Mouse (Mus musculus) kidney, embryonic 15.5 days (tissue): ENCODE results near the gene Nfia. TPM values are rescaled to one million over a fixed set of nuclear protein-coding genes. Genes with fewer than 3 reads are reported as not detected.

Experiments
- ATAC-seq: fragments of 200-750 bp; cut with Nextera tagmentation; replicated peaks from 2 replicates; pipeline ENCODE4 v1.8.0; 2017; ENCODE audit warnings: moderate TSS enrichment; ENCODE audit not compliant: low FRiP score
- H3K27ac ChIP-seq: fragments of 300-500 bp; sonication (generic); 2 replicates; pipeline ENCODE4 v1.5.1; 2015; ENCODE audit warnings: mild to moderate bottlenecking, inconsistent platforms
- H3K27me3 ChIP-seq: fragments of 300-500 bp; sonication (generic); 2 replicates; pipeline ENCODE4 v1.6.1; 2015; ENCODE audit warnings: inconsistent platforms
- H3K36me3 ChIP-seq: fragments of 300-500 bp; sonication (generic); 2 replicates; pipeline ENCODE4 v1.6.1; 2015; ENCODE audit warnings: inconsistent platforms
- H3K4me1 ChIP-seq: fragments of 300-500 bp; sonication (generic); 2 replicates; pipeline ENCODE4 v1.6.1; 2015; ENCODE audit warnings: inconsistent platforms
- H3K4me2 ChIP-seq: fragments of 300-500 bp; sonication (generic); 2 replicates; pipeline ENCODE4 v1.6.1; 2015; ENCODE audit warnings: moderate library complexity, mild to moderate bottlenecking, inconsistent platforms
- H3K4me3 ChIP-seq: fragments of 300-500 bp; sonication (generic); replicated peaks from 2 replicates; pipeline ENCODE4 v1.5.1; 2015; ENCODE audit warnings: mild to moderate bottlenecking, inconsistent platforms
- H3K9ac ChIP-seq: fragments of 300-500 bp; sonication (generic); 2 replicates; pipeline ENCODE4 v1.6.1; 2015; ENCODE audit warnings: mild to moderate bottlenecking, inconsistent platforms
- H3K9me3 ChIP-seq: fragments of 300-500 bp; sonication (generic); replicated peaks from 2 replicates; pipeline ENCODE4 v1.6.1; 2016; ENCODE audit warnings: inconsistent platforms
- WGBS: fragments of 180-500 bp; shearing (Covaris S2); methylation state at CpG from one replicate; pipeline ENCODE4 v1.1.7; 2015; ENCODE audit warnings: mixed read lengths; 5-methylcytosine and 5-hydroxymethylcytosine counted together
- polyA plus RNA-seq: library from polyadenylated mRNA; unstranded; fragments of >200 nt; fragmentation: Nextera tagmentation; extraction: Ambion mirVana; gene quantifications from 2 replicates; pipeline ENCODE4 v1.2.1, GENCODE M21; 2015

Gene Nfia
- polyA plus RNA-seq, 1 experiment from 2014 or later: 29.3 TPM

GRCm38 (mm10) chr4:97850991-97851390 is 78.5 kb downstream of the Nfia start:
- Histone ChIP-seq H3K36me3 (no peaks in the 10 kb centered on the region), H3K9ac (no peak overlapping the region), H3K4me1 (no peaks in the 10 kb centered on the region), H3K27me3 (peaks cover 7% of the 10 kb centered on the region; the same call in 1 of the 2 replicates), H3K27ac (no peak overlapping the region), H3K4me3 (no peak overlapping the region), H3K9me3 (no peaks in the 10 kb centered on the region), H3K4me2 (no peak overlapping the region)
- whole genome bisulfite sequencing: 91% methylated on average over 3 of the region's 3 CpGs
- ATAC-seq: no peak

DNA sequence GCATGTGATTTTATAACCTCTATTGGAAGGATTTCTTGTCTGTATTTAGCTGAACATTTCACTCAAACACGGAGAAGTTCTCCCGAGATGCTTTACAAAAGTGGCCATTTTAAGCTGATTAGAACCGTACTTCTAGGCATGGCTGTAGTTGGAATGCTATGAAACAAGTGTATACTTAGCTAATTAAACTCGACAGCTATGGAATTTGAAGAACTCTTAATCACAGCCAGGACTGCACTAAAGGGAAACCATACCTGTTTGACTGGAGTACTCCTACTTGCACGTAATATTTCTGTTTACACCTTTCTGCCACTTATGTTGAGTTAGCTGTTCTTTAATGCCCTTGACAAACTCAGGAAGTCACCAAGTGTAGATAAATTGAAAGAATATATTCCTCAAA is 79.2 kb downstream of the Nfia start:
- no peak for ATAC-seq
- H3K4me2 ChIP-seq: no peak overlapping the region
- H3K27ac ChIP-seq: no peak overlapping the region
- no peaks in the 10 kb centered on the region for H3K36me3 ChIP-seq
- no peak overlapping the region for H3K9ac ChIP-seq
- 73% methylated on average over 5 of the region's 5 CpGs for WGBS
- H3K27me3 ChIP-seq: peaks cover 3% of the 10 kb centered on the region; the same call in 1 of the 2 replicates
- H3K4me1 ChIP-seq: no peaks in the 10 kb centered on the region
- no peak overlapping the region for H3K4me3 ChIP-seq
- no peaks in the 10 kb centered on the region for H3K9me3 ChIP-seq

DNA sequence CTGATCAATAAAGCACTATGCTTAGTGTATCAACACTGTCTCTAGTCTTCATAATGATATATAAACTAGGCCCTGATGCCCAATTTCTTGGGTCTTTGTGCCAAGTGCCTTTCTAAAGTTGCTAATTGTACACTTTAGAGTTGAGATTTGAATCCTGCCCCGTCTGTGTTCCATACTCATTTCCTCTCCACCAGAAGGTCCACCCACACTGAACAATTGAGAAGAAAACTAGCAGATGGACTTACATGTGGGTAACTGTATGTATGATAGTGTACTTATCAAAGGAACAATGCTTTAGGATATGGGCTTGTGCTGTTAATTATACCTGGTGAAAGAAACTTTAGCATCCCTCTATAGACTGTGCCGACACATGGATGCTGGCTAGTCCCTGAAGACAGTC is 80.1 kb downstream of the Nfia start:
- ATAC-seq: no peak
- Histone ChIP-seq H3K9me3 (no peaks in the 10 kb centered on the region), H3K4me3 (no peak overlapping the region), H3K36me3 (no peaks in the 10 kb centered on the region), H3K9ac (no peak overlapping the region), H3K4me1 (0 out of 2 replicates have a peak, but pooled peaks cover 2% of the 10 kb centered on the region), H3K27ac (no peak overlapping the region), H3K4me2 (no peak overlapping the region), H3K27me3 (no peaks in the 10 kb centered on the region)
- 88% methylated on average over 2 of the region's 2 CpGs for WGBS

GRCm38 (mm10) chr4:97854779-97855178 is 82.2 kb downstream of the Nfia start:
- H3K36me3 ChIP-seq: no peaks in the 10 kb centered on the region

GRCm38 (mm10) chr4:97855712-97856420 is 83.3 kb downstream of the Nfia start:
- Histone ChIP-seq H3K27me3 (no peaks in the 10 kb centered on the region), H3K9me3 (no peaks in the 10 kb centered on the region), H3K36me3 (no peaks in the 10 kb centered on the region), H3K27ac (no peak overlapping the region), H3K4me1 (peaks cover 12% of the 10 kb centered on the region; the same call in 1 of the 2 replicates), H3K4me2 (no peak overlapping the region), H3K9ac (no peak overlapping the region), H3K4me3 (no peak overlapping the region)
- WGBS: 94% methylated on average over 8 of the region's 8 CpGs
- ATAC-seq: no peak

More at GRCm38 (mm10) chr4:97854779-97855178, 82.2 kb downstream of the Nfia start:
- H3K4me2 ChIP-seq: no peak overlapping the region
- 0 out of 2 replicates have a peak, but pooled peaks cover 9% of the 10 kb centered on the region for H3K4me1 ChIP-seq
- no peaks in the 10 kb centered on the region for H3K27me3 ChIP-seq
- no peak for ATAC-seq
- no peak overlapping the region for H3K4me3 ChIP-seq
- no peak overlapping the region for H3K9ac ChIP-seq
- no peak overlapping the region for H3K27ac ChIP-seq
- 79% methylated on average over 4 of the region's 4 CpGs for WGBS
- no peaks in the 10 kb centered on the region for H3K9me3 ChIP-seq

GRCm38 (mm10) chr4:97857549-97857948 is 85.0 kb downstream of the Nfia start:
- WGBS: 50% methylated on average over 2 of the region's 2 CpGs
- Histone ChIP-seq H3K36me3 (no peaks in the 10 kb centered on the region), H3K27me3 (no peaks in the 10 kb centered on the region), H3K4me1 (peaks cover 14% of the 10 kb centered on the region; the same call in 1 of the 2 replicates), H3K4me2 (no peak overlapping the region), H3K9me3 (no peaks in the 10 kb centered on the region), H3K9ac (no peak overlapping the region), H3K4me3 (no peak overlapping the region), H3K27ac (no peak overlapping the region)
- no peak for ATAC-seq

- no peaks in the 10 kb centered on the region for H3K27me3 ChIP-seq
- H3K4me2 ChIP-seq: no peak overlapping the region
- no peak for ATAC-seq
- WGBS: 72% methylated on average over 4 of the region's 4 CpGs
- no peak overlapping the region for H3K27ac ChIP-seq
- peaks cover 14% of the 10 kb centered on the region; the same call in 1 of the 2 replicates for H3K4me1 ChIP-seq
- H3K36me3 ChIP-seq: no peaks in the 10 kb centered on the region
- no peaks in the 10 kb centered on the region for H3K9me3 ChIP-seq
- no peak overlapping the region for H3K4me3 ChIP-seq
- no peak overlapping the region for H3K9ac ChIP-seq
Measured at GRCm38 (mm10) chr4:97859431-97859830, 86.9 kb downstream of the Nfia start.

DNA sequence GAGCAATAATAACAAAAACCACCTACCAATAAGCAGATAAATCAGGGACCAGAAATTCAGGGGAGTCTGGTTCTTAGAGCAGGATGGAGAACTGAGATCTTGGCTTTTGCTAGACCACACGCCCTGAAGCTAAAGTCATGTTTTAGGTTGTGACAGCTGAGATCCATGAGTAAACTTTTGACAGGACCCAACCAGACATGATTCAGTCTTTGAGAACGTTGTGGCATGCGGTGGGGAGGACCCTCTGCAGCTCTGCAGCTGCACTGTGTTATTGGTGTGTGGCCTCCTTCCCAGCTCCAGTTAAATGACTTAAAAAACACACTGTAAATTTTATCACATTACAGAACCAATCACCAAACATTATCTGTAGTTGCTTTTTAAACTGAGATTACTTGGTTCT is 87.8 kb downstream of the Nfia start:
- H3K4me2 ChIP-seq: no peak overlapping the region
- no peaks in the 10 kb centered on the region for H3K27me3 ChIP-seq
- 0 out of 2 replicates have a peak, but pooled peaks have one; percentile 36 for ATAC-seq
- H3K27ac ChIP-seq: no peak overlapping the region
- peaks cover 14% of the 10 kb centered on the region; the same call in 1 of the 2 replicates for H3K4me1 ChIP-seq
- 35% methylated on average over 3 of the region's 3 CpGs for WGBS
- no peaks in the 10 kb centered on the region for H3K36me3 ChIP-seq
- H3K9ac ChIP-seq: no peak overlapping the region
- no peaks in the 10 kb centered on the region for H3K9me3 ChIP-seq
- H3K4me3 ChIP-seq: no peak overlapping the region

- no peaks in the 10 kb centered on the region for H3K27me3 ChIP-seq
- H3K9ac ChIP-seq: no peak overlapping the region
- H3K4me1 ChIP-seq: peaks cover 14% of the 10 kb centered on the region; the same call in 1 of the 2 replicates
- no peak overlapping the region for H3K4me2 ChIP-seq
- no peaks in the 10 kb centered on the region for H3K9me3 ChIP-seq
- no peak overlapping the region for H3K4me3 ChIP-seq
- no peak for ATAC-seq
- WGBS: 81% methylated on average over 8 of the region's 8 CpGs
- no peaks in the 10 kb centered on the region for H3K36me3 ChIP-seq
- peak overlapping the region; percentile 29; the same call in 1 of the 2 replicates for H3K27ac ChIP-seq
Measured at GRCm38 (mm10) chr4:97860791-97861344, 88.3 kb downstream of the Nfia start.

GRCm38 (mm10) chr4:97862379-97862778 is 89.8 kb downstream of the Nfia start:
- no peak overlapping the region for H3K4me3 ChIP-seq
- H3K36me3 ChIP-seq: no peaks in the 10 kb centered on the region
- peaks cover 12% of the 10 kb centered on the region; the same call in 1 of the 2 replicates for H3K4me1 ChIP-seq
- 73% methylated on average over 6 of the region's 6 CpGs for WGBS
- H3K9ac ChIP-seq: no peak overlapping the region
- no peak overlapping the region for H3K4me2 ChIP-seq
- H3K27me3 ChIP-seq: no peaks in the 10 kb centered on the region
- H3K9me3 ChIP-seq: no peaks in the 10 kb centered on the region
- H3K27ac ChIP-seq: no peak overlapping the region
- ATAC-seq: no peak

DNA sequence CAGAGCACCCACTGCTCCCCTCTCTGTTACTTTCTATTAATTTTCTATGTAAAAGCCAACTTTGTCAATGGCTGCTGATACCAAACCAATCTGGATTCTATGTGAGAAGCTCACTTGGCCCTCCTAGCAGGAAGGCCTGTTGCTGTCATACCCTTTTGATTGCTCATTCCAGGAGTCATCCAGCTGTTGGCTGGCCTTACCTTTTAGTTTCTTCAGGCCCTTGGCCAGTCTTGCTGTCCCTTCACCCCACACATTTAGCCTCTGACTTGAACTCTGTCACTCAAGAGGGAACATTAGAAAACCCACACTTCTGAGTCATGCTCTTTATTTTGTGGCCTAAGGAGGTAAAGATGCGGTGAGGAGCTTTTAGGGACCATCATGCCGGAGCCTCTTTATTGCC is 91.7 kb downstream of the Nfia start:
- ATAC-seq: no peak
- WGBS: 96% methylated on average over 2 of the region's 2 CpGs
- Histone ChIP-seq H3K9ac (no peak overlapping the region), H3K36me3 (no peaks in the 10 kb centered on the region), H3K9me3 (no peaks in the 10 kb centered on the region), H3K4me1 (peaks cover 19% of the 10 kb centered on the region; the same call in 1 of the 2 replicates), H3K27ac (no peak overlapping the region), H3K27me3 (no peaks in the 10 kb centered on the region), H3K4me3 (no peak overlapping the region), H3K4me2 (no peak overlapping the region)

GRCm38 (mm10) chr4:97865410-97865953 is 92.9 kb downstream of the Nfia start:
- Histone ChIP-seq H3K9ac (no peak overlapping the region), H3K4me2 (no peak overlapping the region), H3K4me3 (no peak overlapping the region), H3K36me3 (no peaks in the 10 kb centered on the region), H3K9me3 (no peaks in the 10 kb centered on the region), H3K27me3 (no peaks in the 10 kb centered on the region), H3K4me1 (peaks cover 22% of the 10 kb centered on the region; the same call in 1 of the 2 replicates), H3K27ac (no peak overlapping the region)
- WGBS: 91% methylated on average over 3 of the region's 3 CpGs
- ATAC-seq: no peak
